Mouse (Mus musculus): Measurements from ENCODE around the gene Wnk1. TPM values are rescaled to one million over a fixed set of nuclear protein-coding genes. Genes with fewer than 3 reads are reported as not detected.

Gene Wnk1
- polyA plus RNA-seq, 1 experiment from 2014 or later = 29.6 TPM

DNA sequence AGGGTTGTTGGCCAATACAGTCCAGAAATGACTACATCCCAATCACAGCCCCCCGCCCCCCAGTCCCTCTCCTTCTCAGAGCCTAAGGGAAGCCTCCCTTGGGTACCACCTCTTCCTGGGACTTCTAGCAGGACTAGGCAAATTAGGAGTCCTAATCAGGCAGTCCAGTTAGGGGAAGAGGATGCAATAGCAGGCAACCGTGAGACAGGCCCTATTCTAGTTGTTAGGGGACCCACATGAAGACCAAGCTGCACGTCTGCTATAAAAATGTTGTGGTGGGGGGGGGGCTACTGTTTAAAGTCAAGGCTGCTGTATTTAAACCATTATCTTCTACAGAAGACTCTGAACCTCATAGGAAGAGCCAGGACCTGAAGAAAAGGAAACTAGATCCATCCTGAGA lies 116.3 kb downstream of the Wnk1 start:
- H3K4me2 ChIP-seq (ENCODE audit: low read depth, low read length) = no peak overlapping the region
- WGBS = 86% methylated on average over 3 of the region's 3 CpGs
- H3K9ac ChIP-seq (ENCODE audit: low read depth, low read length) = no peak overlapping the region
- H3K4me3 ChIP-seq (ENCODE audit: low read length) = no peak overlapping the region
- no peaks in the 10 kb centered on the region for H3K4me1 ChIP-seq (ENCODE audit: control insufficient read depth, insufficient read depth, low read length)
- no peaks in the 10 kb centered on the region for H3K27me3 ChIP-seq (replicated peaks; ENCODE audit: control insufficient read depth, insufficient read depth, low read length)
- H3K9me3 ChIP-seq (ENCODE audit: control insufficient read depth, low read length) = no peaks in the 10 kb centered on the region
- no peak overlapping the region for H3K27ac ChIP-seq (ENCODE audit: low read length)
- peaks cover 14% of the 10 kb centered on the region for H3K36me3 ChIP-seq (ENCODE audit: control insufficient read depth, insufficient read depth, low read length)
- ATAC-seq = no peak

DNA sequence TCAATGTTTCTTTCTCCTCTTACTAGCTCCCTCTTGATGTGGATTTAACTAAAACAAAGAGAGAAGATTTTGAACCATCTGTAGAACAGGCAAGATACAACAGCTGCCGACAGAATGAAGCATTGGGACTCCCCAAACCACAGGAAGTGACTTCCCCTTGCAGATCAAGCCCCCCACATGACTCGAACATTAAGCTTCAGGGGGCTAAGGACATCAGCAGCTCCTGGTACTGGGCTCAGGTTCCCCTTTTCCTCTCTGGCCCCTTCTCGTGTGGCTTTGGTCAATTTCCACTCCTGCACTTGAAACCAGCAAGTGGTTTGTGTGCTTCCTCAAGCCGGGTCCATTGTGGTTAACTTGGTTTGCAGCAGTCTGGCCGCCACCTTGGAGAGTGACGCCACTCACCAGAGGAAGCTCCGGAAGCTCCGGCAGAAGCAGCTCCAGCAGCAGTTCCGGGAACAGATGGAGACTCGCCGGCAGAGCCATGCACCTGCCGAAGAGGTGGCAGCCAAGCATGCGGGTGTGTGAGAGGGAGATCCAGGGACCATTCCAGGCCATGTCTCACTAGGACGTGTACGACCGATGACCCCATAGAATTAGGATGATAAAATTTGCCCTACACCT lies 119.8 kb downstream of the Wnk1 start:
- Histone ChIP-seq H3K4me1 (ENCODE audit: control insufficient read depth, insufficient read depth, low read length) (no peaks in the 10 kb centered on the region), H3K27me3 (replicated peaks; ENCODE audit: control insufficient read depth, insufficient read depth, low read length) (no peaks in the 10 kb centered on the region), H3K27ac (ENCODE audit: low read length) (no peak overlapping the region), H3K4me2 (ENCODE audit: low read depth, low read length) (no peak overlapping the region), H3K36me3 (ENCODE audit: control insufficient read depth, insufficient read depth, low read length) (peaks cover 8% of the 10 kb centered on the region), H3K9ac (ENCODE audit: low read depth, low read length) (no peak overlapping the region), H3K4me3 (ENCODE audit: low read length) (no peak overlapping the region), H3K9me3 (ENCODE audit: control insufficient read depth, low read length) (no peaks in the 10 kb centered on the region)
- WGBS = 82% methylated on average over 16 of the region's 16 CpGs
- no peak for ATAC-seq

DNA sequence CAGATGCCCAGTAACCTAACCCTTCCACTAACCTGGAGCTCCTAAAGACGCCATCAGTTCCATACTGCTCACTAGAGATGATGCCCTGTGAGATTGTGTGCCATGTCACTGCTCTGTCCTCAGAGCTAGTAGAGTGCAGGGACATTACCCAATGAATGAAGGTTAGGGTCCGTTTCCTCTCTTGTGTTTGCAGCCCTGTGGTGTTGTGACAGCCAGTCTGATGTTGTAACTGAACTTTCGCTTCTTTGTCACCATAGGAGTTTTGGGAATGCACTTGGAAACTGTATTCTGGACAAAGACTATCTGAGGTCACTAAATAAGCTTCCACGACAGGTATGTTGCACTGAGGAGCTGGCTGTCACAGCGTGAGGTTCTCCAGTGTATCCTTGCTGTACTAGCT lies 122.8 kb downstream of the Wnk1 start:
- WGBS = 90% methylated on average over 5 of the region's 5 CpGs
- Histone ChIP-seq H3K9me3 (ENCODE audit: control insufficient read depth, low read length) (no peaks in the 10 kb centered on the region), H3K9ac (ENCODE audit: low read depth, low read length) (no peak overlapping the region), H3K4me3 (ENCODE audit: low read length) (no peak overlapping the region), H3K4me2 (ENCODE audit: low read depth, low read length) (no peak overlapping the region), H3K27ac (ENCODE audit: low read length) (no peak overlapping the region), H3K36me3 (ENCODE audit: control insufficient read depth, insufficient read depth, low read length) (peaks cover 5% of the 10 kb centered on the region), H3K4me1 (ENCODE audit: control insufficient read depth, insufficient read depth, low read length) (no peaks in the 10 kb centered on the region), H3K27me3 (replicated peaks; ENCODE audit: control insufficient read depth, insufficient read depth, low read length) (no peaks in the 10 kb centered on the region)
- no peak for ATAC-seq

DNA sequence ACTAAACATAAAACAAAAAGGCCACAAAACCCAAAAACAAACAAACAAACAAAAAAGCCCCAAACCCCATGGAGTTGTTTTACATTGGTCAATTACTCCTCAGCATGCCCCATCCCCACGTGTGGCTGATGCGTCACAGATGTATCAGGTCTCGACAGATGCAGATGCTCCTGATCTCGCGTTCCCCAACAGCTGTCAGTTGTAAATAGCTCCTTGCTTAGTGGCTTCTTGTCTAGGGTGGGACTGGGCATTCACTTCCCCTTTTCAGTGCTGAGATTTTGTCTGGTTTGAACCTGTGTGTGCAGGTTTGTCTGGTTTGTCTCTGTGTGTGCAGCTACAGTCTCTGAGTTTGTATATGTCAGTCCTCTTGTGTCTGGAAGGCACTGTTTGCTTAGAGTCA lies 126.4 kb downstream of the Wnk1 start:
- no peaks in the 10 kb centered on the region; the same call in 1 of the 2 replicates for H3K4me1 ChIP-seq (ENCODE audit: control insufficient read depth, insufficient read depth, low read length)
- H3K9me3 ChIP-seq (ENCODE audit: control insufficient read depth, low read length) = no peaks in the 10 kb centered on the region
- no peak overlapping the region for H3K27ac ChIP-seq (ENCODE audit: low read length)
- H3K9ac ChIP-seq (ENCODE audit: low read depth, low read length) = no peak overlapping the region
- H3K4me3 ChIP-seq (ENCODE audit: low read length) = no peak overlapping the region
- no peak overlapping the region for H3K4me2 ChIP-seq (ENCODE audit: low read depth, low read length)
- H3K27me3 ChIP-seq (replicated peaks; ENCODE audit: control insufficient read depth, insufficient read depth, low read length) = no peaks in the 10 kb centered on the region
- no peak for ATAC-seq
- 68% methylated on average over 5 of the region's 5 CpGs for WGBS
- H3K36me3 ChIP-seq (ENCODE audit: control insufficient read depth, insufficient read depth, low read length) = no peaks in the 10 kb centered on the region

DNA sequence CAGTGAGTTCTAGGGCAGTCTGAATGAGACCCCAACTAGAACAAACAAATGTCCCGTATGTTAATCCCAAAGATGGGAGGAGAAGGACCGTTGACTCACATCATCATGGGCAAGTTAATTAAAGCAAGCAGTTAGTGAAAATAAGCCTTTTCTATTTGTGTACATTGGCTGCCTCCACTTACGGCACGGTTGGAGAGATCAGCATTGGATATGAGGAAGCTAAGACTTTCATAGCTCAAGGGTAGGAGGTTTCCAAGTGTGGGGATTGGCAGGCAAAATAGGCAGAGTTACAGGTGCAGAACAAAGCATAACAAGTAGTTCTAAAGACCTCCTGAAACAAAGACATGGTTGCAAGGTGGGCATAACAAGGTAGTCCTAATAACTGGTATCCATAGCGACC lies 133.0 kb downstream of the Wnk1 start:
- no peaks in the 10 kb centered on the region for H3K36me3 ChIP-seq (ENCODE audit: control insufficient read depth, insufficient read depth, low read length)
- no peaks in the 10 kb centered on the region for H3K9me3 ChIP-seq (ENCODE audit: control insufficient read depth, low read length)
- H3K4me1 ChIP-seq (ENCODE audit: control insufficient read depth, insufficient read depth, low read length) = peaks cover 3% of the 10 kb centered on the region
- no peaks in the 10 kb centered on the region for H3K27me3 ChIP-seq (replicated peaks; ENCODE audit: control insufficient read depth, insufficient read depth, low read length)
- no peak for ATAC-seq
- H3K4me2 ChIP-seq (ENCODE audit: low read depth, low read length) = no peak overlapping the region
- WGBS = 82% methylated on average over 5 of the region's 5 CpGs
- H3K9ac ChIP-seq (ENCODE audit: low read depth, low read length) = no peak overlapping the region
- H3K27ac ChIP-seq (ENCODE audit: low read length) = no peak overlapping the region
- H3K4me3 ChIP-seq (ENCODE audit: low read length) = no peak overlapping the region

DNA sequence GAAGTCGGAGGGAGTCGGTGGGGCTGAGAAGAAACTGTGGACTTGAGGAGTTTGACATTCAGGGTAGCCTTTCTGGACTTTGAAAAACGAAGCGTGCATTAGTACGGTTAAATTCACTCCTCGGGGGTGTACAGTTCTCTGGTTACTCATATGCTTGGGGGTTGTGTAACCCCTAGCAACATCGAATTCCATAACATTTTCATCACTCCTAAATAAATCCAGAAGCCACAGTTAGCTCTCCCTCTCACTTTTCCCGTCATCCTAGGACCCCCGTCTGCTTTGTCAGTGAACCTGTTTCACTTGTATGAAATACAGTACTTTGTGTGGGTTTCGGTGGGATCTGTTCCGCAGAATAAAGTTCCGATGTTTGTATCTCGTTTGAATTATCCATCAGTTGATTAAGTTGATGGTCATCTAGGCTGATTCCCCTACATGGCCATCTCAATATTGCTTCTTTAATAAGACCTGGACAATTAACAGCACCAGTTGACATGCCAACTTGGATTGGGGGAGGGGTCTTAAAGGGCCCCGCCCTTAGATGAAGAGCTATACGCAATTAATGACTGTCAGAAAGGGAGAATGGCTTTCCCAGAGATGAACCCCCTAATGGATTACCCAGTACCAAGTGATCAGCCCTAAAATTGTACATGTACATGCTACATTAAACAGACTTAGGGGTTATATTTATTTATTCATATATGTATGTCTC lies 135.2 kb downstream of the Wnk1 start:
- H3K27ac ChIP-seq (ENCODE audit: low read length) = peak overlapping the region; percentile 91
- no peaks in the 10 kb centered on the region for H3K9me3 ChIP-seq (ENCODE audit: control insufficient read depth, low read length)
- ATAC-seq = no peak
- 15% methylated on average over 15 of the region's 15 CpGs for WGBS
- H3K27me3 ChIP-seq (replicated peaks; ENCODE audit: control insufficient read depth, insufficient read depth, low read length) = no peaks in the 10 kb centered on the region
- H3K4me3 ChIP-seq (ENCODE audit: low read length) = peak overlapping the region; percentile 88
- H3K9ac ChIP-seq (ENCODE audit: low read depth, low read length) = peak overlapping the region; percentile 94
- peaks cover 3% of the 10 kb centered on the region for H3K4me1 ChIP-seq (ENCODE audit: control insufficient read depth, insufficient read depth, low read length)
- H3K4me2 ChIP-seq (ENCODE audit: low read depth, low read length) = peak overlapping the region; percentile 79
- H3K36me3 ChIP-seq (ENCODE audit: control insufficient read depth, insufficient read depth, low read length) = no peaks in the 10 kb centered on the region

DNA sequence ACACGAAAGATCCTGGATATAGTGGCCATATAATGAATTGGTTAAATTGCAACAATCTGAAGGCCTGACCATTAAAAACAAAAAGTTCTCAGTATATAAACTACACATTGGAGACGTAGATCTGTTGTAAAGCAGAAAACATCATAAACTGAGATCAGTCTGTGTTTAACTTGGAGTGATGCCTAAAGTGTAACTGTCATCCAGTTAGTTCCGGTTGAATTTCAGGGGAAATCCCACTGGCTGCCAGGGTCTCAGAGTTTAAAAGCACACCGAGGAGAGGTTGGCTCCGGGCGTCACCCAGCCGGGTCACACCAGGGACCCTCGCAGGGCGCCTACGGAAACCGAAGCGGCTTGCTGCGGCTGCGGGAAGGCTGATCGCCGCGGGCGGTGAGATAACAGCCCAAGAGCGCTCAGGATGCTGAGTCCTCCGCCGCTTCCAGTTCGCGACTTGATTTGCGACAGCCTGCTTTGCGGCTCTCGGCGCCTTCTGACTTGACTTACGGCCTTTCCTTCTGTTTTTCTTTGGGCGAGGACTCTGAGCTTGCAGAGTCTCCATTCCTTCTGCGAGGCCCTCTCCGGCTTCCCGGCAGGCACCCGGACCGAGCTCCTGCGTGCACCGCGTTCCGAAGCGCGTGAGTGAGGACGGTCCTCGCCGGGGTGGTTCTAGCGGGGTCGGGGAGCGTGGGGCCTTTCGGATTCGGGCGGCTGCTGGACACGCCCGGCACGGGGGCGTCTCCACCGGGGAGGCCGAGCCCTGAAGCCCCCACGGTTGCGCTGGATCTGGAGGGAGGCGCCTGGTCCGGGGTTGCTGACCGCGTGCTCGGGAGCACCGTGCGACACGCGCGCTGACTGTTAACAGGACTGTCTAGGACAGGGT lies 136.0 kb downstream of the Wnk1 start, which contains the start of gene Rad52:
Gene Rad52 (plus strand): TSS at position 495 of the 877 bp plus-strand sequence.
- H3K27ac ChIP-seq (ENCODE audit: low read length) = peak within 1 kb of the TSS; percentile 91
- peaks cover 3% of the 10 kb centered on the region for H3K4me1 ChIP-seq (ENCODE audit: control insufficient read depth, insufficient read depth, low read length)
- no peaks in the 10 kb centered on the region for H3K9me3 ChIP-seq (ENCODE audit: control insufficient read depth, low read length)
- peak within 1 kb of the TSS; percentile 79 for H3K4me2 ChIP-seq (ENCODE audit: low read depth, low read length)
- peak; percentile 92 for ATAC-seq
- H3K4me3 ChIP-seq (ENCODE audit: low read length) = peak within 1 kb of the TSS; percentile 88
- peak within 1 kb of the TSS; percentile 94 for H3K9ac ChIP-seq (ENCODE audit: low read depth, low read length)
- no peaks in the 10 kb centered on the region for H3K27me3 ChIP-seq (replicated peaks; ENCODE audit: control insufficient read depth, insufficient read depth, low read length)
- H3K36me3 ChIP-seq (ENCODE audit: control insufficient read depth, insufficient read depth, low read length) = no peaks in the 10 kb centered on the region
- WGBS = under 1% methylated on average over 67 of the region's 67 CpGs

DNA sequence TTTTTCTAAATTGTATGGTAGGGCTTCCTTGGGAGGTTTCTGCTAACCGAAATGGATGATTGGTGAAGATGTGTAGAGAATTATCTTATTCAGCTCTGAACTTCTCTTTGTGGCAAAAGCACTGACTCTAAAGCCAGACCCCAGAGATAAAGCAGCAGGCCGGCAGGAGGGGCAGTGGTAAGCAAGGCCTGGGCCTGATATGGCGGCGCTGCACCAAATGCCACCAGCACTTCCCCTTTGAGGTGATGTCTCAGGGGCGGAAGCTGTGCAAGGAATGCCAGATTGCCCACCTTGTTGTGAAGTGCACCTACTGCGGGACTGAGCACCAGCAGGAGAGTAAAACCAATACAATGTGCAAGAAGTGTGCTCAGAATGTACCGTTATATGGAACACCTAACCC lies 145.8 kb downstream of the Wnk1 start:
- Histone ChIP-seq H3K27ac (ENCODE audit: low read length) (no peak overlapping the region), H3K4me2 (ENCODE audit: low read depth, low read length) (no peak overlapping the region), H3K27me3 (replicated peaks; ENCODE audit: control insufficient read depth, insufficient read depth, low read length) (no peaks in the 10 kb centered on the region), H3K9me3 (ENCODE audit: control insufficient read depth, low read length) (no peaks in the 10 kb centered on the region), H3K4me3 (ENCODE audit: low read length) (no peak overlapping the region), H3K9ac (ENCODE audit: low read depth, low read length) (no peak overlapping the region), H3K36me3 (ENCODE audit: control insufficient read depth, insufficient read depth, low read length) (no peaks in the 10 kb centered on the region), H3K4me1 (ENCODE audit: control insufficient read depth, insufficient read depth, low read length) (0 out of 2 replicates have a peak, but pooled peaks cover 2% of the 10 kb centered on the region)
- ATAC-seq = no peak
- 84% methylated on average over 7 of the region's 7 CpGs for WGBS

DNA sequence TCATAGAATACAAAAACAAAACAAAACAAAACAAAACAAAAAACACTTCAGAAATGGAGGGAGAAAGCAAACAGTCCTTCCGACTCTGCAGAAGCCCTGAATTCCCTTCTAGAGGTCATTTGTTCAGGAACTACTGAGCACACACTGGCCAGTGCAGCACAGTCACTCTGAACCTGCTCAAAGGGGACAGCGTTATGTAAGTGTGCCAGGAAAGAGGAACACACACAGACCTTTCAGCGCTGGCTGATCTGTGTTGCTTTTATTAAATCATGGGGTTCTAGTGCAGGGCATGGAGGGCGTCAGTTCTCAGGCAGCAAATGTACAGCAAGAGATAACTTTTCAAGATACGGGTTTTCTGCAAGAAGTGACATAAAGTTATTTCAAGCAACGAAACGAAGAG lies 155.3 kb downstream of the Wnk1 start:
- H3K4me3 ChIP-seq (ENCODE audit: low read length) = no peak overlapping the region
- no peaks in the 10 kb centered on the region for H3K27me3 ChIP-seq (replicated peaks; ENCODE audit: control insufficient read depth, insufficient read depth, low read length)
- no peak overlapping the region for H3K27ac ChIP-seq (ENCODE audit: low read length)
- no peak overlapping the region for H3K9ac ChIP-seq (ENCODE audit: low read depth, low read length)
- H3K9me3 ChIP-seq (ENCODE audit: control insufficient read depth, low read length) = no peaks in the 10 kb centered on the region
- no peaks in the 10 kb centered on the region for H3K36me3 ChIP-seq (ENCODE audit: control insufficient read depth, insufficient read depth, low read length)
- WGBS = 60% methylated on average over 7 of the region's 7 CpGs
- no peaks in the 10 kb centered on the region for H3K4me1 ChIP-seq (ENCODE audit: control insufficient read depth, insufficient read depth, low read length)
- H3K4me2 ChIP-seq (ENCODE audit: low read depth, low read length) = no peak overlapping the region
- no peak for ATAC-seq

All from intestine, embryonic 16.5 days (tissue).